Mouse (Mus musculus) heart, adult 2 months (tissue): Measurements from ENCODE around the gene Gnas.

ENCODE experiments used
- EP300 ChIP-seq: fragments of 200-500 bp; IDR thresholded peaks from 2 replicates; pipeline ENCODE4 v1.6.1; 2011; ENCODE audit warnings: low read depth, low read length, control low read depth; ENCODE audit not compliant: insufficient read depth
- POLR2A ChIP-seq: fragments of 200-500 bp; IDR thresholded peaks from 2 replicates; pipeline ENCODE4 v1.6.1; 2011; ENCODE audit warnings: mild to moderate bottlenecking, low read depth, low read length, control low read depth; ENCODE audit not compliant: insufficient read depth

GRCm38 (mm10) chr2:174284807-174285457 lies 812 bp downstream of the Gnas start:
- TF ChIP-seq POLR2A (no peak), EP300 (no peak)
